Mouse (Mus musculus) left cerebral cortex, postnatal 4 days (tissue): ENCODE measurements around the gene Gbe1. TPM values are rescaled to one million over a fixed set of nuclear protein-coding genes. Genes with fewer than 3 reads are reported as not detected.

Experiments
- DNase-seq: peaks from one replicate; pipeline ENCODE4 v3.0.0-alpha.2; 2022
- intact Hi-C: fragments of 180-260 bp; cut with DNase I; formaldehyde crosslinking; loops from one replicate; pipeline ENCODE4 v1.15.1; 2025
- total RNA-seq, 2 experiments: library from RNA; stranded (reverse); gene quantifications; 2 replicates each; pipeline ENCODE4 v1.2.3; 2021

The Gbe1 gene
- total RNA-seq, 2 experiments from 2014 or later: 8.3 to 9.5 TPM

DNA sequence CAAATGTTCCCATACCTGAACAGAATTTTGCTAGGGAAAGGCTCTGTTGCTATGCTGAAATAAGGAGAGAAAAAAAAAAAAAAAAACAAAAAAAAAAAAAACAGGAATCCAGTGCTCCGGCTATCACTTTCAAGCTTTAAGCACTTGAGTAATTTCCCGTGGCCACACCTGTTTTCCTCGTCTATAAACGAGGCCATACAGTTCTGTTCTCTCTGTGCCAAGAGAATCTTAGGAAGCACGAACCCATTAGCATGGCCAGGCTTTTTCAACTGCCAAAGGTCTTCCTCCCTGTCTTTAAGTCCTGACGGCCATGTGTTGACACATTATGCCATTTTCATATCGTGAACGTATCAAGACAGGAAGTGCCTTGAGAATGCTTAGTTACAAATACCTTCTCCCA lies 248.8 kb downstream of the Gbe1 start:
- intact Hi-C loops: no loop called here
- no peak for DNase-seq

DNA sequence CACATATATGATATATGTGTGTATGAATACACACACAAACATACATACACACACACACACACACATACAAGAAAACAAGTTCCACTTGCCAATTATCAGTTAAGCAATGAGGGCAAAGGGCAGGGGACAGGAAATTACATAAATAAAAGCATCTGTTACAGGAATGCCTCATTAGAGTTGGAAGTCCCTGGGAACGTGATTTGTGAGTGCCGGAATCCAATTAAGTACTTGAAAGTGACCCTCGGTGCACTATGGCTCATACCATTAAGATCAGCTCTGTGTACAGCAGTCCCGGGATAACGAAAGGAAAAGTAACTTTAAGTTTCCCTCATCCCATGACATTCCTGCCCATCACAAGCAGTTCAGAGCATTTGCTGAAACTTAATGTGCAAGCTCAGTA lies 249.7 kb downstream of the Gbe1 start:
- DNase-seq: no peak
- intact Hi-C loops: no loop called here

DNA sequence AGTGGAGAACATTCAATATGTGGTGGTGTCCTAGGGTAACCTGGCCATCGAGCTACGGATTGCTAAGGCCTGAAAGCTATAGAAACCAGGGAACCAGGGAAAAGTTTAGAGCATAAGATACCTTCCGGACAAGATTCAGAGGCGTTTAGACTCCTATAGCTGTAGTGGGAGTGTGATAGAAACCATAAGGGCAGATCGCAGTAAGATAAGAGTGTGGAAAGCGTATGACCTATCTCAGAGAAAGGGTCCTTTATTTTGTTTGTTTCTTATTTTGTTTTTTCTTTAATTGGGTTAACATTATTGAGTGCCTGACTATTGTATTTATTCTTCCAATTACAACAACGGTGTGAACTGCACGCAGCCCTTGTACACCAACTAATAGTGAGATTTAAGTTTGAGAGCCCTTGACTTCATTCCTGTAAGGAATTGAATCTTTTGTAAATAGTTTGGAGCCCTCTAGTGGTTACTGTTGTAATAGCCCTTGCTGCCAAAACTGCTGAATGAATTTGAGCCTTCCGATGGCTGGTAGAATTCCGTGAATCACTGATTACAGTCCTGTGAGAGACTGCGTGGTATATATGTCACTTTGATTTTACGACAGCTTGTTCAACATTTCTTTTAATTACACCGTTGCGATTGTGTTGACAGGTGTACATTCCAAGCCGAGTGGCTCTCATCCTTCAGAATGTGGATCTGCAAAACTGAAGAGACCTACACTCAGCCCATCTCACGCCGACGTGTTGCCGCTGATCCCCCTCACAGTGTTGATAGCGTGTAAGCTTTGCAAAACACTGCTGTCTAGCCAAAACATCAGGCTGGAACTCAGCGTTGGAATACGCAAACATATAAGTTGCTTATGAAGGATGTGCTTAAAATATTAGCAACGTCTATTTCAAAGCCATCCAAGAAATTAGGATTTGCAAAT lies 254.9 kb downstream of the Gbe1 start:
- intact Hi-C loops: no loop called here
- peak; percentile 18 for DNase-seq

DNA sequence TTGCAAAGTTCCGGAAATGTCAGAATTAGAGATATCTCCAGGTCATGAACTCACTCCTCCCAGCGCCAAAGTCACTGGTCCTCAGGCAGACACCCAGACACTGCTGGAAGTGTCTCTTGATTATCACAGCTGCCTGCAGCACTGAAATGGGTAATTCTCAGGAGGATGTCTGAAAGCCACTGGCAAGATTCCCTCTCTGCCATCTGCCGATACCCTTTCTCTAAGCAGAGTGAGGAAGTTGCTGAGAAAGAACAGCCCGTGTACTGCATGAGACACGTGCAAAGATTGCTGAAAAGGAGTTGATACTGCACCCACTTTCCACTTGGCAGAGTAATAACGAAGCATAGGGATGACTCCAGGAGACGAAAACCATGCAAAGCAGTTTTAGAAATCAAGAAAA lies 272.2 kb downstream of the Gbe1 start:
- peak; percentile 54 for DNase-seq
- intact Hi-C loops: no loop called here

DNA sequence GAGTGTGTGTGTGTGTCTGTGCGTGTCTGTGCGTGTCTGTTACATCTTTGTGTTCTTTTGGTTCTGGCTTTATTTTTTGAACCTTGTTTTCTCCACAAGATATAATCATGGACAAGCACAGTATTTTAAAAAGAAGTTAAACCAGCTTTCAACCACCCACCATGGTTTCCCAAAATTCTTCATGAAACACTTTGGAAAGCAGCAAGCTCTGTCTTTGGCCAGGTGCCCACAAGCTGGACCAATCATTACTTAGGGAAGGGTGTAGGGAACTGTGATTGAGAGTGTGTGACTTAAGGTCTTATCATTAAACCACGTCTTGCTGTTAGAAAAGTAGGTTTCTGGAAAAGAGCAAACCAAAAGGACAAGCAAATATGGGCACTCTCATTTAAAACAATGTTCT lies 288.6 kb downstream of the Gbe1 start:
- no peak for DNase-seq
- intact Hi-C loops: no loop called here

DNA sequence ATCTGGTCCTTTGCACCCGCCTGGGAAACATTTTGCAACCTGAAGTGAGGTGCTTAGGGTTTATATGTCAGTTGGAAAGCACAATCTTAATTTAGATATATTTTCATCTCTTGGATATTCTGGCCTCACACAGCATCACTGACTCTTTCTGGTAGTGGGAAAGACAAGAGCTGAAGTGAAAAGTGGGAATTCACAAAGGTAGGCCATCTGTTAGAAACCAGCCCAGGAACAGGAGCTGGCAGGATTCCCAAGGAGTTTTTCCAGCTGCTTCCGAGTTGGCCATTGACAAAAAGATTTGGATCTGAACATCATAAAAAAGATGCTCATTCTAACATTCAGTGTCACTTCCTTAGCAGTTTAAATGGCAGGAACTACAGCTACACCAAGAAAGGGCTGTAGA lies 294.6 kb downstream of the Gbe1 start:
- peak; percentile 10 for DNase-seq
- intact Hi-C loops: no loop called here

DNA sequence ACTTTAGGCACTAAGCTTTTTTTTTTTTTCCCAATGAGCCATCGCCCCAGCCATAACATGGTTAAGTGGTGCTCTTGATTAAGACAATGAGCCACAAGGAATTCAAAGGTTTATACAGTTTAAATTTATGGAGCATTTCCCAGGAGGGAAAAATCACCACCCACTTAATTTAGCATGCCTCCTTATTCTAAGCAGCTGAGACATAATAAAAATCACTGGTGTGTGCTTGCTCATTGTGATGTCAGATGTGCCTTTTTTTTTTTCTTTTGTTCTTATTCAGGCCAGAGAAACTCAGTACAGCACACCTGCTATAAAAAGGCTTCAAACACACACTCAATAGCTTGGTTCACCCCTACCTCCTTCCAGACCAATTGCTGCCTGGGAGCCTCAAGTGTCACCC lies 303.9 kb downstream of the Gbe1 start:
- DNase-seq: no peak
- intact Hi-C loops: no loop called here

DNA sequence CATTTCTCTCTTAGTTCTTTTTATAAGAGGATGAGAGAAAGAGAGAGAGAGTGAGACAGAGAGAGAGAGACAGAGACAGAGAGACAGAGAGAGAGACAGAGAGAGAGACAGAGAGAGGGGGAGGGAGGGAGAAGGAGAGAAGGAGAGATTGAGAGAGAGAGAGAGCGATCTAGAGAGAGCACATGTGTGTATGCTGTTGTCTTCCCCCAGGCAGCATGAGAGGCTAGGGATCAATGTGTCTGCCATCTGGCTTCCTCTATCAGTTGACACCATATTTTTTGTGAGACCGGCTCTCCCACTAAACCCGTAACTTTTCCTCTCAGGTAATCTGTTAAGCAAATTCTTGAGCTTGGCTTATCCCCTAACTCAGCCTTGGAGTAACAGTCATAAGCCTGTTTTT lies 304.4 kb downstream of the Gbe1 start:
- no peak for DNase-seq
- intact Hi-C loops: no loop called here
